Mouse (Mus musculus) limb, embryonic 15.5 days (tissue): ENCODE measurements at regions not wholly inside any gene's neighbourhood (a gene's known extent, or its start where the extent isn't known, plus 50 kb on each side); places are given as distances from the start of the nearest gene placed in this dataset.
"Not testable (repeated sequence)": the region's sequence is repeated elsewhere in the genome, so short reads cannot be mapped to it uniquely, and the experiment has no call there.

Experiments
- ATAC-seq: fragments of 200-750 bp; cut with Nextera tagmentation; 2 replicates; pipeline ENCODE4 v1.8.0; 2017; ENCODE audit warnings: low read depth, moderate TSS enrichment; ENCODE audit not compliant: insufficient number of reproducible peaks, low FRiP score, low TSS enrichment
- H3K27ac ChIP-seq: fragments of 300-500 bp; sonication (generic); 2 replicates; pipeline ENCODE4 v1.5.1; 2015; ENCODE audit warnings: moderate library complexity, mild to moderate bottlenecking, inconsistent platforms
- H3K27me3 ChIP-seq: fragments of 300-500 bp; sonication (generic); 2 replicates; pipeline ENCODE4 v1.6.1; 2015; ENCODE audit warnings: inconsistent platforms
- H3K36me3 ChIP-seq: fragments of 300-500 bp; sonication (generic); 2 replicates; pipeline ENCODE4 v1.6.1; 2015; ENCODE audit warnings: inconsistent platforms
- H3K4me1 ChIP-seq: fragments of 300-500 bp; sonication (generic); 2 replicates; pipeline ENCODE4 v1.6.1; 2015; ENCODE audit warnings: inconsistent platforms
- H3K4me2 ChIP-seq: fragments of 300-500 bp; sonication (generic); 2 replicates; pipeline ENCODE4 v1.6.1; 2015; ENCODE audit warnings: mild to moderate bottlenecking, inconsistent platforms
- H3K4me3 ChIP-seq: fragments of 300-500 bp; sonication (generic); 2 replicates; pipeline ENCODE4 v1.5.1; 2015; ENCODE audit warnings: mild to moderate bottlenecking, inconsistent platforms
- H3K9ac ChIP-seq: fragments of 300-500 bp; sonication (generic); 2 replicates; pipeline ENCODE4 v1.6.1; 2015; ENCODE audit warnings: inconsistent platforms
- H3K9me3 ChIP-seq: fragments of 300-500 bp; sonication (generic); 2 replicates; pipeline ENCODE4 v1.6.1; 2016; ENCODE audit warnings: inconsistent platforms
- WGBS: fragments of 180-500 bp; shearing (Covaris S2); methylation state at CpG from one replicate; pipeline ENCODE4 v1.1.7; 2015; 5-methylcytosine and 5-hydroxymethylcytosine counted together

DNA sequence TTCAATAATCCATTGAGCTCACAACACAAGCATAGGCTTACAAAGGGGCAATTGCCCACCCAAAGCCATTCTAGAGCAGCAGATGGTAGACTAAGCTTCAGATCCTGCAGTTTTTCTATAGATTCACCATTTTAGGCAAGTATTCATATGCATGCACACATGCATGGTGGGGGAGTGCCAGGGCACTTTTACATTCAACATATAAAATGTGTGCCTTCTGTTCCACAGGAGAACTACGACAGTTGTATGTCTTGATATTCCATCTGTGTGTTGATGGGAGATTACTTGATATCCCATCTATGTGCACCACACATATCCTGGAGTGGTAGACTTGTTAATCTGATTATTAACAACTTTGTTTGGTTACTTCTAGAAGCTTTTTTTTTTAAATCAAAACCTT, 334.0 kb downstream of the Lrig3 start:
- ATAC-seq: no peak
- Histone ChIP-seq H3K9ac (no peak overlapping the region), H3K27me3 (no peaks in the 10 kb centered on the region), H3K4me3 (no peak overlapping the region), H3K36me3 (no peaks in the 10 kb centered on the region), H3K4me2 (no peak overlapping the region), H3K9me3 (no peaks in the 10 kb centered on the region), H3K4me1 (no peaks in the 10 kb centered on the region), H3K27ac (no peak overlapping the region)
- whole genome bisulfite sequencing: 95% methylated on average over 1 of the region's 1 CpGs

DNA sequence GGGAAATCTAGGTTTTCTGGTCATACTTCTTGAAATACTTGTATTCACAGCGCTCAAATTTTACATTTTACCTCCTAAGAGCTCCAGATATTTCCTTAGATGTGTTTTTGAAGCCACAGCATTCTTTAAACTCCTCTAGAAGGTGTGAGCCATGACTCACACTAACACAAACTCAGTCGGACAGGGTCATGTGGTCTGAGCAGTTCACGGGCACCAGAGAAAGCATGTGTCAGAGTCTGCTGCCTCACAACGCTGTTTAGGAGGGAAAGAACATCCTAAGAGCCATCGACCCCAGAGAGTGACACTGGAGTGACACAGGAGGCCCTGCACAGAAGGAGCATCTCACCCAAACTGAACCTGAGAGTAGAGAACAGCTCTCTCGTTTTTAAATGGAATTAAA, 332.2 kb downstream of the Lrig3 start:
- H3K36me3 ChIP-seq: no peaks in the 10 kb centered on the region
- H3K9ac ChIP-seq: no peak overlapping the region
- H3K4me3 ChIP-seq: no peak overlapping the region
- no peaks in the 10 kb centered on the region for H3K4me1 ChIP-seq
- H3K4me2 ChIP-seq: no peak overlapping the region
- WGBS: 66% methylated on average over 6 of the region's 6 CpGs
- ATAC-seq: no peak
- no peaks in the 10 kb centered on the region for H3K9me3 ChIP-seq
- H3K27ac ChIP-seq: no peak overlapping the region
- no peaks in the 10 kb centered on the region for H3K27me3 ChIP-seq

DNA sequence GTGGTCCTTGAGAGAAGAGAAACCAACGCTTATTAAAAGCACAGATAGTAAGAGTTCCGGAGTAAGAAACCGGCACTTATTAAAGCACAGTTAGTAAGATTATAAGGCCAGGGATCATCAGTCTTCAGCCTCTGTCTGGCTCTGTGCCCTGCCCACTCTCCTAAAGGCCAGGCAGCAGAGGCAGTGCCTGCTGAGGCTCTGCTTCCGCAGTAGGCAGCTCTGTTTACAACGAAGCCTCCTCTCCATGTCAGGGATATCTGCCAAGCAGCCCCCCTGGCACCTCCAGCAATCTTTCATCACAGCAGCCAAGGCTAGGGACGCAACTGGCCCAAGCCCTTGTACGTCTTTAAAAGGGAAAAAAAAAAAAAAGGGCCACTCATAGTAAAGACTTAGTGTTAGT, 329.9 kb downstream of the Lrig3 start:
- Histone ChIP-seq H3K4me2 (no peak overlapping the region), H3K36me3 (no peaks in the 10 kb centered on the region), H3K9ac (no peak overlapping the region), H3K4me3 (no peak overlapping the region), H3K27ac (no peak overlapping the region), H3K9me3 (no peaks in the 10 kb centered on the region), H3K4me1 (0 out of 2 replicates have a peak, but pooled peaks cover 3% of the 10 kb centered on the region), H3K27me3 (no peaks in the 10 kb centered on the region)
- no peak for ATAC-seq
- 68% methylated on average over 7 of the region's 7 CpGs for WGBS

DNA sequence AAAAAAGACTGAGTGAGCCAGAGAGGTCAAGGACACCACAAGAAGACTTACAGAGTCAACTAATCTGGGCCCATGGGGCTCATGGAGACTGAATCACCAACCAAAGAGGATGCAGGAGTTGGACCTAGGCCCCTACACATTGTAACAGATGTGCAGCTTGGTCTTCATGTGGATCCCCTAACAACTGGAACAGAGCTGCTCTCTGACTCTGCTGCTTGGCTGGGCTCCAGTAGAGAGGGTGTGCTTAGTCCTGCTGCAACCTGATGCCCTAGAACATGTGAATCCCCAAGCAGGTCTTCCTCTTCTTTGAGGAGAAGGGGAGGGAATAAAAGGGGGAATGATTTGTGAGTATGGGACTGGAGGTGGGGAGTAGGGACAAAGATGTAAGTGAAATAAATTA, 325.8 kb downstream of the Lrig3 start:
- H3K27me3 ChIP-seq: no peaks in the 10 kb centered on the region
- no peak overlapping the region for H3K4me2 ChIP-seq
- H3K4me1 ChIP-seq: 0 out of 2 replicates have a peak, but pooled peaks cover 3% of the 10 kb centered on the region
- no peak overlapping the region for H3K9ac ChIP-seq
- H3K27ac ChIP-seq: no peak overlapping the region
- no peak for ATAC-seq
- no peaks in the 10 kb centered on the region for H3K36me3 ChIP-seq
- no peak overlapping the region for H3K4me3 ChIP-seq
- no peaks in the 10 kb centered on the region for H3K9me3 ChIP-seq

DNA sequence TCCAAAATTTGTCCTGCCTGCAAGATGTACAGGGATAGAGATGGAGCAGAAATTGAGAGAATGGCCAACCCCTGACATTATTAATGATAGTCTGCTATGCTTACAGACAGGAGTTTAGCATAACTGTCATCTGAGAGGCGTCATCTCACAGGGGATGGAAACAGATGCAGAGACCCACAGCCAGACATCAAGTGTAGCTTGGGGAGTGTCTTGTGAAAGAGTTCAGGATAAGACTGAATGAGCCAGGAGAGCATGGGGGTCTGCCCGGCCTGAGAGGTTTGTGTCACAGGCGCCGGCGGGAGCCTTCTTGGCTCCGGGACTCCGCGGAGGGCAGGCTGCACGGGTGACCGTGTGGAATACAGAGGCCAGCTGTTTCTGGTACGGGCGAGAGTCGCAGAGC, 319.1 kb downstream of the Lrig3 start:
- H3K4me1 ChIP-seq, H3K27me3 ChIP-seq, H3K4me3 ChIP-seq, H3K4me2 ChIP-seq, H3K9ac ChIP-seq, H3K36me3 ChIP-seq, H3K9me3 ChIP-seq, H3K27ac ChIP-seq, ATAC-seq: not testable (repeated sequence)
- 96% methylated on average over 8 of the region's 13 CpGs for WGBS

DNA sequence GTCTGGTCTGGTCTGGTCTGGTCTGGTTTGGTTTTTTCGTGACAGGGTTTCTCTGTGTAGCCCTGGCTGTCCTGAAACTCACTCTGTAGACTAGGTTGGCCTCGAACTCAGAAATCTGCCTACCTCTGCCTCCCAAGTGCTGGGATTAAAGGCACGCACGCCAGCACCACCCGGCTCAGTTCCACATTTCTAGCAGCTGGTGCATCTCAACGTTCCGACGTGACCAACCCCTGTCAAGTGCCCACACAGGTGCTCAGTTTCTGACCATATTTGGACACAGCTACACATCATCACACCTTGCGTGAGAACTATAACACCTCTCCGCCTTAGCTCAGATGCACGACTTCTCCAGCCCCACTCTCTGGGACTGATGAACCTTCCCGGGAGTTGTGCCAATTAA, 304.4 kb downstream of the Lrig3 start:
- no peak for ATAC-seq
- WGBS: 90% methylated on average over 12 of the region's 12 CpGs
- H3K9ac ChIP-seq: no peak overlapping the region

DNA sequence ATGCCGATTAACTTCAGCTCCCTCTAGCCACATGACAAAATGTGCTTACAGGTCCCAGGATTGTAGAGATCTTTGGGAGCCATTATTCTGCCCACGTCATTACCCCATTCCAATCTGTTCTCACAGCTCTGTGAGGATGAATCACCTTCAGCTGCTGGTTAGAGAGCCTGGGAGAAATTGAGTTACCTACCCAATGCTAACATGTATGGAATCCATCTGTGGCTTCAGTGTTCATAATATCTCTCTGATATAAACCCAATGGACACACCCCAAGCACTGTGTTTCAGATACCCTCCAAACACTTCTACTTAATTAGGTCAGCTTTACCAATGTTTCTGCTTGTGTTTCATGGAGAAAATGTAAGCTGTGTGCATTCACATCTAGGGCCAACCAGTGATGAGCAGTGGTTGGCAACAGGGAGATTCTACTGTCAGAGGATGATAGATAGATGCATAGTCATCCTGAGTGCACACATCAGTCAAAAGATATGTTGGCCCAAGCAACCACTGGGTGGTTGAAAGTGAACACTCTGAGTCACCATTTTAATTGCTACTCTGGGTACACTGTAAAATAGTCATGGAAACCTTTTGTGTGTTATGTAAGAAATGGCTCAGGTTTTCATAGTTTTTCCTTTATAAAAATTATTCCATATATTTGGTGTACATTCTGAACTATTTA, 301.5 kb downstream of the Lrig3 start:
- Histone ChIP-seq H3K4me3 (no peak overlapping the region), H3K4me1 (no peaks in the 10 kb centered on the region), H3K9ac (no peak overlapping the region), H3K4me2 (no peak overlapping the region), H3K27me3 (no peaks in the 10 kb centered on the region), H3K36me3 (no peaks in the 10 kb centered on the region), H3K9me3 (no peaks in the 10 kb centered on the region), H3K27ac (no peak overlapping the region)
- WGBS: 76% methylated on average over 2 of the region's 2 CpGs
- no peak for ATAC-seq

More for the DNA sequence above, 304.4 kb downstream of the Lrig3 start:
- Histone ChIP-seq H3K4me3 (no peak overlapping the region), H3K27ac (no peak overlapping the region), H3K4me2 (no peak overlapping the region), H3K27me3 (no peaks in the 10 kb centered on the region), H3K36me3 (no peaks in the 10 kb centered on the region), H3K9me3 (no peaks in the 10 kb centered on the region), H3K4me1 (no peaks in the 10 kb centered on the region)

DNA sequence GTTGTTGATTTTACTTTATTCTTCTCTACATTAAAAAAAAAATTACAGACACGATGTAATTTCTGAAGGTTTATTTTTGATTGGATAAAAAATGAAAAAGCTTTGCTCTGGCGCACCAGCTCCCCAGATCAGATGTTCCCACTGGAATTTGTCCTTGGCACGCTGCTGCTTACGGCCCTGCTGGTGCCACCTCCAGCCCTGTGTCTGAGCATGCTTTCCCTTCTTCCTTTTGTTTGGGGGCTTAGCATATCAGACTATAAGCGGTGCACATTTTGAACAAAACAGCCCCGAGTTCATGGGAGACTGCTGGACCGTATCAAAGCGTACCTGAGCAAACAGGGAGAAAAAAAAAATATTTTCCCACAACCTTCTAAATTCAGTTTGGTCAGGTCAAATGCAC, 291.2 kb downstream of the Lrig3 start:
- Histone ChIP-seq H3K27me3 (no peaks in the 10 kb centered on the region), H3K27ac (no peak overlapping the region), H3K9me3 (no peaks in the 10 kb centered on the region), H3K4me2 (no peak overlapping the region), H3K4me3 (no peak overlapping the region), H3K4me1 (0 out of 2 replicates have a peak, but pooled peaks cover 3% of the 10 kb centered on the region), H3K36me3 (no peaks in the 10 kb centered on the region), H3K9ac (no peak overlapping the region)
- no peak for ATAC-seq
- 70% methylated on average over 8 of the region's 8 CpGs for WGBS

DNA sequence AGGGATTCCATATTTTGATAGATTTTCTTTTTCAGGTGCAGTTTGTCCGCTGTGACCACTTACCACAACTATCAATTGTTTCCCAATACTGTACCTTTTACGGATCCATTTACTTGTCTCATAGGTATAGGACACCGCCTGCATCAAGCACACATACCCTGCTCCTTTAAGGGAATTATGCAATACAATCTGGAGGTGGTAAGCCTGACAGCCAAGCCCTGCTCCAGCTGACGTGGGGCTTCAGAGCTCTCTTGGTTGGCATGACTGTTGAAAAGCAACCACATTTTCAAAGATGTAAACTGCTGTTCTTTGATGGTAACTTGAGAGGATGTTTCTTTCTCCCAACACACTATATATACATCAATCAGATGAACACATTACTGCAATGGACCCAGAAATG, 288.2 kb downstream of the Lrig3 start:
- Histone ChIP-seq H3K9me3 (no peaks in the 10 kb centered on the region), H3K27me3 (no peaks in the 10 kb centered on the region), H3K36me3 (no peaks in the 10 kb centered on the region), H3K4me2 (no peak overlapping the region), H3K9ac (no peak overlapping the region), H3K4me1 (0 out of 2 replicates have a peak, but pooled peaks cover 3% of the 10 kb centered on the region), H3K4me3 (no peak overlapping the region), H3K27ac (no peak overlapping the region)
- ATAC-seq: no peak
- whole genome bisulfite sequencing: 85% methylated on average over 4 of the region's 4 CpGs

DNA sequence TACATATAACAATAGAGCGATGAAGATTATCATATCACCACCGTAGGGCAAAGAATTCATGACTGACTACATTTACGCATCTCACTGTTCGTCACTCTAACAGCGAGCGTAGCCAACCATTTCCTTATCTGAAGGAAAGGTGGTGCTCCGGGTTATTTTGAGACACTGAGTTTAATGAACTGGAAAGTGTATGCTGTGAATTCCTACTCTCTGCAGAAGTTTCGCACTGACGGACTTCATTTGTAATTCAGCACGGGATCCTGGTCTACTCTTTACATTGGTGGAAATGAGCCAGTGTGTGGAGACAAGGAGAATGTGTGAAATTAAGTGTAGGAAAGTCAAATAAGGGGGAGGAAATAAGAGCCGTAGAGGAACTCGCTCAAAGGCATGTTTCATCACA, 283.2 kb downstream of the Lrig3 start:
- no peak for ATAC-seq
- no peak overlapping the region for H3K4me2 ChIP-seq
- no peak overlapping the region for H3K27ac ChIP-seq
- no peaks in the 10 kb centered on the region for H3K9me3 ChIP-seq
- no peaks in the 10 kb centered on the region for H3K27me3 ChIP-seq
- no peaks in the 10 kb centered on the region for H3K36me3 ChIP-seq
- H3K4me1 ChIP-seq: no peaks in the 10 kb centered on the region
- no peak overlapping the region for H3K9ac ChIP-seq
- WGBS: 89% methylated on average over 12 of the region's 12 CpGs
- H3K4me3 ChIP-seq: no peak overlapping the region

DNA sequence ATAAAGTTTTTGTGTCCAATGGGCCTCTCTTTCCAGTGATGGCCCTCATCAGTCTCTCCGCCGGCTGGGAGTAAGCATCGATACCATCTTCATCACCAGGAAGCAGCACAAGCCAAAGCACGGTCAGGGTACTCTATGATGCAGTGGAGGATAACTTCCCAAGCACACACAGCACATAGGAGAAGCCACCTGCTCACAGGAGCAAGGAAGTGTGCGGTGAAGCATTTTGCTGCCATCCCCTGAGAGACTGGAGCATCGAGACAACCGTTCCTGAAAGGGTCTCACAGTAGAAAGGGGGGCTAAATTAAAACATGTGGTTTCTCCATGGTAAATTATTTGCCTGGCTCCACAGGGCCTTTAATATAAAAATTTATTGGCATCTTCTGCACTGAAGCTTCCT, 277.1 kb downstream of the Lrig3 start:
- no peak overlapping the region for H3K27ac ChIP-seq
- H3K4me2 ChIP-seq: no peak overlapping the region
- H3K36me3 ChIP-seq: no peaks in the 10 kb centered on the region
- no peaks in the 10 kb centered on the region for H3K27me3 ChIP-seq
- WGBS: 74% methylated on average over 7 of the region's 7 CpGs
- ATAC-seq: no peak
- no peak overlapping the region for H3K4me3 ChIP-seq
- H3K9me3 ChIP-seq: no peaks in the 10 kb centered on the region
- H3K4me1 ChIP-seq: no peaks in the 10 kb centered on the region
- no peak overlapping the region for H3K9ac ChIP-seq

DNA sequence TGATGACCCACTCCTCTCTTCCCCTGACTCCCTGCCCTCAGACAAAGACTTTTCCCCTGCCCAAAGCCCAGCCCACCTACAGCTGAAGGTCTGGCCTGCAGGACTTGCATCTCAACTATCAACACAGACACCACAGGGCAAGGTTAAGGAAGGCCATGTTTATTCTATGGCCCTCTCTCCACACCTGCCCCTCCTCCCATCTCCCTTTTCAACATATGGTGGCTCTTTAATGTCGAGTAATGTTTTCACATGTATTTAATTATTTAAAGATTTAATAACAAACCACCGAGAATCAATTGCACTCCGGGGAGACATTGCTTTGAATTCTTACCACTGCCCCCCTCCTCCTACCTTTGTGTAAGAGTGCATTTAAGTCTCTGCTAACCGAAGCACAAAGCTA, 273.6 kb downstream of the Lrig3 start:
- no peak overlapping the region for H3K4me2 ChIP-seq
- no peak overlapping the region for H3K9ac ChIP-seq
- no peaks in the 10 kb centered on the region for H3K36me3 ChIP-seq
- no peaks in the 10 kb centered on the region for H3K27me3 ChIP-seq
- 23% methylated on average over 4 of the region's 4 CpGs for WGBS
- H3K9me3 ChIP-seq: no peaks in the 10 kb centered on the region
- no peak for ATAC-seq
- H3K4me3 ChIP-seq: no peak overlapping the region
- no peaks in the 10 kb centered on the region for H3K4me1 ChIP-seq
- H3K27ac ChIP-seq: no peak overlapping the region
